Mouse (Mus musculus) C2C12 (cell line): ENCODE measurements around the gene Slc8b1.

Source experiments
- CEBPB ChIP-seq: IDR thresholded peaks from one replicate; pipeline ENCODE4 v1.6.1; 2011; ENCODE audit warnings: low read depth, mild to moderate bottlenecking, control low read depth, moderate library complexity
- CTCF ChIP-seq: IDR thresholded peaks from one replicate; pipeline ENCODE4 v1.5.1; 2011; ENCODE audit not compliant: control insufficient read depth, insufficient read depth, insufficient read length
- FOSL1 ChIP-seq: IDR thresholded peaks from one replicate; pipeline ENCODE4 v1.8.0; 2011; ENCODE audit warnings: mild to moderate bottlenecking, low read length; ENCODE audit not compliant: poor library complexity, insufficient read depth, severe bottlenecking
- MAX ChIP-seq: IDR thresholded peaks from one replicate; pipeline ENCODE4 v1.6.1; 2011; ENCODE audit warnings: mild to moderate bottlenecking, control low read depth
- MYOD1 ChIP-seq: IDR thresholded peaks from one replicate; pipeline ENCODE4 v1.6.1; 2011; ENCODE audit warnings: low read depth; ENCODE audit not compliant: control insufficient read depth, insufficient read length
- MYOG ChIP-seq: IDR thresholded peaks from one replicate; pipeline ENCODE4 v1.6.1; 2011; ENCODE audit not compliant: control insufficient read depth, insufficient read length; ENCODE audit errors: extremely low read depth
- USF1 ChIP-seq: IDR thresholded peaks from one replicate; pipeline ENCODE4 v1.6.1; 2011; ENCODE audit warnings: low read depth, mild to moderate bottlenecking, control low read depth, moderate library complexity

- TF ChIP-seq CTCF (no peak), CEBPB (no peak), MYOG (no peak), USF1 (no peak), MYOD1 (peak; percentile 64), FOSL1 (no peak), MAX (peak; percentile 89)
These were observed 67.6 kb downstream of the Slc8b1 start for GRCm38 (mm10) chr5:120578504-120579081.
